Mouse (Mus musculus) limb, embryonic 14.5 days (tissue): ENCODE measurements at regions not wholly inside any gene's neighbourhood (a gene's known extent, or its start where the extent isn't known, plus 50 kb on each side); places are given as distances from the start of the nearest gene placed in this dataset.

ENCODE experiments used
- ATAC-seq: fragments of 200-750 bp; cut with Nextera tagmentation; 2 replicates; pipeline ENCODE4 v1.8.0; 2017; ENCODE audit warnings: low read depth, moderate number of reproducible peaks, moderate TSS enrichment; ENCODE audit not compliant: low FRiP score
- DNase-seq: peaks from one replicate; pipeline ENCODE4 v3.0.0-alpha.2; 2015; ENCODE audit warnings: low spot score
- H3K27ac ChIP-seq: fragments of 300-500 bp; sonication (generic); replicated peaks from 2 replicates; pipeline ENCODE4 v1.5.1; 2014; ENCODE audit warnings: low read depth, mild to moderate bottlenecking, low read length, moderate library complexity, mixed read lengths
- H3K27me3 ChIP-seq: fragments of 300-500 bp; sonication (generic); 2 replicates; pipeline ENCODE4 v1.6.1; 2014; ENCODE audit warnings: low read length, mixed read lengths; ENCODE audit not compliant: control insufficient read depth, insufficient read depth
- H3K36me3 ChIP-seq: fragments of 300-500 bp; sonication (generic); 2 replicates; pipeline ENCODE4 v1.6.1; 2014; ENCODE audit warnings: mild to moderate bottlenecking, low read length, moderate library complexity, mixed read lengths; ENCODE audit not compliant: control insufficient read depth, insufficient read depth
- H3K4me1 ChIP-seq: fragments of 300-500 bp; sonication (generic); 2 replicates; pipeline ENCODE4 v1.6.1; 2014; ENCODE audit warnings: antibody characterized with exemption, low read length, mixed read lengths; ENCODE audit not compliant: control insufficient read depth, insufficient read depth
- H3K4me2 ChIP-seq: fragments of 300-500 bp; sonication (generic); replicated peaks from 2 replicates; pipeline ENCODE4 v1.6.1; 2014; ENCODE audit warnings: low read depth, mild to moderate bottlenecking, low read length, moderate library complexity; ENCODE audit not compliant: severe bottlenecking
- H3K4me3 ChIP-seq: fragments of 300-500 bp; sonication (generic); replicated peaks from 2 replicates; pipeline ENCODE4 v1.5.1; 2014; ENCODE audit warnings: low read length
- H3K9ac ChIP-seq: fragments of 300-500 bp; sonication (generic); 2 replicates; pipeline ENCODE4 v1.6.1; 2014; ENCODE audit warnings: mild to moderate bottlenecking, low read depth, low read length, moderate library complexity; ENCODE audit not compliant: severe bottlenecking
- H3K9me3 ChIP-seq: fragments of 300-500 bp; sonication (generic); 2 replicates; pipeline ENCODE4 v1.6.1; 2016; ENCODE audit warnings: low read length; ENCODE audit not compliant: control insufficient read depth
- POLR2A ChIP-seq: fragments of 200-500 bp; IDR thresholded peaks from 2 replicates; pipeline ENCODE4 v1.8.0; 2012; ENCODE audit warnings: inconsistent platforms, mild to moderate bottlenecking, moderate library complexity, borderline replicate concordance; ENCODE audit not compliant: insufficient read depth, insufficient read length; ENCODE audit errors: extremely low read depth
- WGBS: fragments of 180-500 bp; shearing (Covaris S2); extraction: QIAGEN DNeasy Blood & Tissue Kit; methylation state at CpG from one replicate; pipeline ENCODE4 v1.1.7; 2014; 5-methylcytosine and 5-hydroxymethylcytosine counted together

DNA sequence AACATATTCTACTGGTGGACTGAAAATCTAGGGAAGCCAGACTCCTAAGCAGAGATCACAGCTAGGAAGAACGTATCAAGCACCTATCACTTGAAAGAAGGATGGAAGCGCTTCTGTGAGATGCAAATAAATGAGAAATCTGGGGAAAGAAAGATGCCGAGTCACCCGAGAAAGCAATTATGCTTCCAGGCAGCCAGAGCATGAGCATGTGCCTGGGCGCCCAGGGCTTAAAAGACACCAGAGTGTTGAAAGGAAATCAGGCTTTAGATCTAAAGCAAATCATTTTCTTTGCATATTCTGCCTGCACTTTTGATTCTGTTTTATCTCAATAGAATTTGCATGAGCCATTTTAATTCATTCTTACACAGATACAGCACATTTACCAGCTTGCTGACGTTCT is 466.5 kb upstream of the Dmac1 start:
- 50% methylated on average over 6 of the region's 6 CpGs for WGBS
- Histone ChIP-seq H3K4me1 (peaks cover 5% of the 10 kb centered on the region; the same call in 1 of the 2 replicates), H3K4me3 (no peak overlapping the region), H3K9ac (no peak overlapping the region), H3K27ac (no peak overlapping the region), H3K9me3 (no peaks in the 10 kb centered on the region), H3K4me2 (no peak overlapping the region), H3K27me3 (no peaks in the 10 kb centered on the region), H3K36me3 (no peaks in the 10 kb centered on the region)
- no peak for DNase-seq
- ATAC-seq = no peak
- TF ChIP-seq POLR2A = no peak

DNA sequence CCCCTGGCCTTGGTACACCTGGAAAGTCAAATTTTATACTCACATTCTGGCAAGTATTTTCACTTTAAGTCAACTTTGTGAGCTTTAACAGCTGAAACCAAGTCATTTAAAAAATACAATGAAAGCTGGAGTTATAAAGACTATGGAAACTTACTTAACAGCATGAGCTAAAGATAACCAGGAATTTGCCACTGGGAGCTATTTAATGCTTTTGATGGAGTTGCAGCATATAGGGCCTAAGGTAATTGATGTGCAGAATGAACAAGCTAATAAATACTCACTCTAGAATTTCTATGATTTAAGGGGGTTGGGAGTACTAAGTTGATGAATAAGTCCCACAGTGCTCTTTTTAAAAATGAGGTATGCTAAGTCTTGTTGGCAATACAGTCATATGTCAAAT is 463.5 kb upstream of the Dmac1 start:
- no peak overlapping the region for H3K27ac ChIP-seq
- DNase-seq (peak; percentile 64), ATAC-seq (peak; percentile 65; the same call in 1 of the 2 replicates)
- no peak for TF ChIP-seq POLR2A
- H3K36me3 ChIP-seq = no peaks in the 10 kb centered on the region
- H3K9me3 ChIP-seq = no peaks in the 10 kb centered on the region
- H3K9ac ChIP-seq = no peak overlapping the region
- no peak overlapping the region for H3K4me3 ChIP-seq
- no peak overlapping the region for H3K4me2 ChIP-seq
- peaks cover 5% of the 10 kb centered on the region; the same call in 1 of the 2 replicates for H3K4me1 ChIP-seq
- no peaks in the 10 kb centered on the region for H3K27me3 ChIP-seq

DNA sequence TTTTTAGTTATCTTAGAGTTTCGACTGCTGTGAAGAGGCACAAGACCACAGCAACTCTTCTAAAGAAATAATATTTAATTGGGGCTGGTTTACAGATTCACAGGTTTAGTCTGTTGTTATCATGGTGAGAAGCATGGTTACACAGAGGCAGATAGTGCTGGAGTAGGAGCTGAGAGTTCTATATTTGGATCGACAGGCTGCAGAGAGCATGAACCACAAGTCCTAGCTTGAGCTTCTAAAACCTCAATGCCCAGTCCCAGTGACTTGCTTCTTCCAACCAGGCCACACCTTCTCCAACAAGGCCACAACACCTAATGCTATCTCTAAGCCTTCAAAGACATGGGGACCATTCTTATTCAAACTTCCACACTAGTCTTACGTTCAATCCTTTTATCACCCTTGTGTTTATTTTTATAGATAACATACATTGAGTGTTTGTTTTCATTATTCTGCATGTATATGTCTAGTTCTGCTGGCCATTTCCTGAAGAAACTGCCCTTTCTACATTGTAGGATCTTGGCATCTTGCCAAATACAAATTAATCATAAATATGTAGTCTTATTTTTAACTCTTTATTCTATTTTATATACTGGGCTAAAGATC is 452.8 kb upstream of the Dmac1 start:
- H3K4me2 ChIP-seq = no peak overlapping the region
- WGBS = 87% methylated on average over 3 of the region's 3 CpGs
- ATAC-seq = no peak

DNA sequence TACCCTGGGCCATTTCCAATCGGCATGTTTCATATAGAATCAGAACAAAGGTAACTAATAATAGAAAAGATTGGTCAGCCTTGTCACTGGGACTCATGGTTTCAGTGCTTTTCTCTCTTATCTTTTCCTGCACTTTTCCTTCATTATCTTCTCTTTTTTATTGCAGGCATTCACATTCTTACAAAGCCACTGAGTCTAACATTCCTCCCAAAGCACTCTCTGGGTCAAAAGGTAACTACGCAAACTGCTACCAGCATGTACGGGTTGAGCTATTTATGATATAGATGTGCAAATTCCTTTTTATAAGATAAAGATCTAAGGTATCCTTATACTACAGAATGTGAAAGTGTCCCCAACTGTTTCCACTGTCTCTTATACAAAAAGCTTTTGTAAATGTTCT is 436.5 kb upstream of the Dmac1 start:
- 89% methylated on average over 3 of the region's 3 CpGs for WGBS
- Histone ChIP-seq H3K36me3 (no peaks in the 10 kb centered on the region), H3K4me2 (no peak overlapping the region), H3K27me3 (no peaks in the 10 kb centered on the region), H3K4me1 (no peaks in the 10 kb centered on the region), H3K9me3 (no peaks in the 10 kb centered on the region), H3K4me3 (no peak overlapping the region), H3K27ac (no peak overlapping the region), H3K9ac (no peak overlapping the region)
- DNase-seq (no peak), ATAC-seq (no peak)
- no peak for TF ChIP-seq POLR2A

More for the DNA sequence above, 452.8 kb upstream of the Dmac1 start:
- no peak for TF ChIP-seq POLR2A
- H3K36me3 ChIP-seq = no peaks in the 10 kb centered on the region
- H3K9ac ChIP-seq = no peak overlapping the region
- H3K27ac ChIP-seq = no peak overlapping the region
- no peak overlapping the region for H3K4me3 ChIP-seq
- H3K4me1 ChIP-seq = no peaks in the 10 kb centered on the region
- DNase-seq = no peak
- no peaks in the 10 kb centered on the region for H3K9me3 ChIP-seq
- no peaks in the 10 kb centered on the region for H3K27me3 ChIP-seq

DNA sequence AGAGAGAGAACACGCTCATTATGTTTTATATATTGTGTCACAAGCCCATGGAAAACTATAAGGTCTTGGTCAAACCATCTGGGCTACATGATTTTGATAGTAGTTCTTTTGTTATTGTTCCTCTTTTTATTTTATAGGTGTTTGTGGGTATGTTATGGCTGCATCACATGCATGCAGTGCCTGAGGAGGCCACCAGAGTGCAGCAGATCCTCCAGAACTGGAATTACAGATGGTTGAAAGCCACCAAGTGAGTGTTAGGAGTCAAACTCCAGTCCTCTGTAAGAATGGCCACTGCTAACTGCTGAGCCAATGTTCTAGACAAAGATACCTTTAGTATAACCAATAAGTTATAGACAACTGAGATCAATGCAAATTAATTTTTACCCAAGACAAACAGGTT is 435.9 kb upstream of the Dmac1 start:
- DNase-seq (no peak), ATAC-seq (no peak)
- no peak overlapping the region for H3K9ac ChIP-seq
- WGBS = 78% methylated on average over 1 of the region's 1 CpGs
- H3K4me1 ChIP-seq = no peaks in the 10 kb centered on the region
- H3K4me2 ChIP-seq = no peak overlapping the region
- no peak for TF ChIP-seq POLR2A
- H3K9me3 ChIP-seq = no peaks in the 10 kb centered on the region
- no peak overlapping the region for H3K4me3 ChIP-seq
- no peaks in the 10 kb centered on the region for H3K27me3 ChIP-seq
- H3K36me3 ChIP-seq = no peaks in the 10 kb centered on the region
- no peak overlapping the region for H3K27ac ChIP-seq
